Mouse (Mus musculus) kidney, embryonic 15.5 days (tissue): ENCODE measurements around the gene Sass6. TPM values are rescaled to one million over a fixed set of nuclear protein-coding genes. Genes with fewer than 3 reads are reported as not detected.
"Not testable (repeated sequence)": the region's sequence is repeated elsewhere in the genome, so short reads cannot be mapped to it uniquely, and the experiment has no call there.

ENCODE experiments used
- ATAC-seq: fragments of 200-750 bp; cut with Nextera tagmentation; replicated peaks from 2 replicates; pipeline ENCODE4 v1.8.0; 2017; ENCODE audit warnings: moderate TSS enrichment; ENCODE audit not compliant: low FRiP score
- H3K27ac ChIP-seq: fragments of 300-500 bp; sonication (generic); 2 replicates; pipeline ENCODE4 v1.5.1; 2015; ENCODE audit warnings: mild to moderate bottlenecking, inconsistent platforms
- H3K27me3 ChIP-seq: fragments of 300-500 bp; sonication (generic); 2 replicates; pipeline ENCODE4 v1.6.1; 2015; ENCODE audit warnings: inconsistent platforms
- H3K36me3 ChIP-seq: fragments of 300-500 bp; sonication (generic); 2 replicates; pipeline ENCODE4 v1.6.1; 2015; ENCODE audit warnings: inconsistent platforms
- H3K4me1 ChIP-seq: fragments of 300-500 bp; sonication (generic); 2 replicates; pipeline ENCODE4 v1.6.1; 2015; ENCODE audit warnings: inconsistent platforms
- H3K4me2 ChIP-seq: fragments of 300-500 bp; sonication (generic); 2 replicates; pipeline ENCODE4 v1.6.1; 2015; ENCODE audit warnings: moderate library complexity, mild to moderate bottlenecking, inconsistent platforms
- H3K4me3 ChIP-seq: fragments of 300-500 bp; sonication (generic); replicated peaks from 2 replicates; pipeline ENCODE4 v1.5.1; 2015; ENCODE audit warnings: mild to moderate bottlenecking, inconsistent platforms
- H3K9ac ChIP-seq: fragments of 300-500 bp; sonication (generic); 2 replicates; pipeline ENCODE4 v1.6.1; 2015; ENCODE audit warnings: mild to moderate bottlenecking, inconsistent platforms
- H3K9me3 ChIP-seq: fragments of 300-500 bp; sonication (generic); replicated peaks from 2 replicates; pipeline ENCODE4 v1.6.1; 2016; ENCODE audit warnings: inconsistent platforms
- WGBS: fragments of 180-500 bp; shearing (Covaris S2); methylation state at CpG from one replicate; pipeline ENCODE4 v1.1.7; 2015; ENCODE audit warnings: mixed read lengths; 5-methylcytosine and 5-hydroxymethylcytosine counted together
- polyA plus RNA-seq: library from polyadenylated mRNA; unstranded; fragments of >200 nt; fragmentation: Nextera tagmentation; extraction: Ambion mirVana; gene quantifications from 2 replicates; pipeline ENCODE4 v1.2.1, GENCODE M21; 2015

Gene Sass6
- polyA plus RNA-seq, 1 experiment from 2014 or later, result 27.6 TPM

- no peak for ATAC-seq
- Histone ChIP-seq H3K4me2 (no peak overlapping the region), H3K4me3 (no peak overlapping the region), H3K9ac (no peak overlapping the region), H3K27me3 (no peaks in the 10 kb centered on the region), H3K4me1 (peaks cover 40% of the 10 kb centered on the region), H3K9me3 (no peaks in the 10 kb centered on the region), H3K27ac (no peak overlapping the region), H3K36me3 (no peaks in the 10 kb centered on the region)
- 83% methylated on average over 7 of the region's 7 CpGs for WGBS
Measured at GRCm38 (mm10) chr3:116656184-116656965, 61.6 kb downstream of the Sass6 start.

- Histone ChIP-seq H3K4me2 (0 out of 2 replicates have a peak overlapping the region, but pooled peaks have one; percentile 19), H3K27me3 (no peaks in the 10 kb centered on the region), H3K9me3 (no peaks in the 10 kb centered on the region), H3K9ac (no peak overlapping the region), H3K4me1 (peaks cover 48% of the 10 kb centered on the region), H3K27ac (no peak overlapping the region), H3K36me3 (no peaks in the 10 kb centered on the region), H3K4me3 (no peak overlapping the region)
- 61% methylated on average over 15 of the region's 15 CpGs for WGBS
- ATAC-seq, result no peak
Measured at GRCm38 (mm10) chr3:116658928-116659565, 64.3 kb downstream of the Sass6 start.

- no peaks in the 10 kb centered on the region for H3K27me3 ChIP-seq
- no peak overlapping the region for H3K27ac ChIP-seq
- WGBS, result 80% methylated on average over 13 of the region's 13 CpGs
- H3K4me1 ChIP-seq, result peaks cover 48% of the 10 kb centered on the region
- no peaks in the 10 kb centered on the region for H3K9me3 ChIP-seq
- ATAC-seq, result no peak
- H3K4me3 ChIP-seq, result no peak overlapping the region
- H3K36me3 ChIP-seq, result no peaks in the 10 kb centered on the region
- 0 out of 2 replicates have a peak overlapping the region, but pooled peaks have one; percentile 65 for H3K4me2 ChIP-seq
- H3K9ac ChIP-seq, result no peak overlapping the region
Measured at GRCm38 (mm10) chr3:116659856-116660430, 65.2 kb downstream of the Sass6 start.

- Histone ChIP-seq H3K4me1 (peaks cover 48% of the 10 kb centered on the region), H3K4me2 (peak overlapping the region; percentile 65), H3K27me3 (no peaks in the 10 kb centered on the region), H3K9me3 (no peaks in the 10 kb centered on the region), H3K27ac (peak overlapping the region; percentile 96), H3K9ac (peak overlapping the region; percentile 98), H3K36me3 (no peaks in the 10 kb centered on the region), H3K4me3 (peak overlapping the region; percentile 97)
- 4% methylated on average over 16 of the region's 16 CpGs for WGBS
- ATAC-seq, result no peak
Measured at GRCm38 (mm10) chr3:116661288-116661869, 66.6 kb downstream of the Sass6 start.

- peak overlapping the region; percentile 97 for H3K4me3 ChIP-seq
- peak; percentile 89 for ATAC-seq
- WGBS, result under 1% methylated on average over 62 of the region's 68 CpGs
- peak overlapping the region; percentile 96 for H3K27ac ChIP-seq
- no peaks in the 10 kb centered on the region for H3K36me3 ChIP-seq
- peaks cover 48% of the 10 kb centered on the region for H3K4me1 ChIP-seq
- H3K4me2 ChIP-seq, result peak overlapping the region; percentile 65
- H3K9me3 ChIP-seq, result no peaks in the 10 kb centered on the region
- no peaks in the 10 kb centered on the region for H3K27me3 ChIP-seq
- peak overlapping the region; percentile 98 for H3K9ac ChIP-seq
Measured at GRCm38 (mm10) chr3:116661870-116662414, 67.2 kb downstream of the Sass6 start.

GRCm38 (mm10) chr3:116662463-116662863 is 67.7 kb downstream of the Sass6 start, which contains the start of gene Mfsd14a:
TSS of gene Mfsd14a (minus strand) at chr3:116662677.
- Histone ChIP-seq H3K9me3 (no peaks in the 10 kb centered on the region), H3K36me3 (peaks cover 2% of the 10 kb centered on the region), H3K4me1 (peaks cover 45% of the 10 kb centered on the region), H3K27ac (peak within 1 kb of the TSS; percentile 96), H3K4me3 (peak within 1 kb of the TSS; percentile 97), H3K27me3 (no peaks in the 10 kb centered on the region), H3K4me2 (peak within 1 kb of the TSS; percentile 65), H3K9ac (peak within 1 kb of the TSS; percentile 98)
- under 1% methylated on average over 39 of the region's 39 CpGs for WGBS
- ATAC-seq, result peak; percentile 99

GRCm38 (mm10) chr3:116664281-116664680 is 69.5 kb downstream of the Sass6 start:
- not testable (repeated sequence) for H3K36me3 ChIP-seq, ATAC-seq, H3K9me3 ChIP-seq, H3K4me3 ChIP-seq, H3K27me3 ChIP-seq, H3K4me2 ChIP-seq, H3K9ac ChIP-seq, H3K27ac ChIP-seq
- H3K4me1 ChIP-seq, result peaks cover 30% of the 10 kb centered on the region
- 95% methylated on average over 9 of the region's 9 CpGs for WGBS

Other genes starting within 250 kb of the Sass6 start
- 13.6 and 14.7 TPM in 2 replicates for gene Cdc14a, start 170.9 kb upstream of the Sass6 start, polyA plus RNA-seq
- 76.1 and 80.7 TPM in 2 replicates for gene Rtca, start 86.8 kb upstream of the Sass6 start, polyA plus RNA-seq
- gene Dbt, start 81.9 kb upstream of the Sass6 start, polyA plus RNA-seq, result 21.4 and 23.9 TPM in 2 replicates
- gene Lrrc39, start 32.0 kb upstream of the Sass6 start, polyA plus RNA-seq, result 0.91 and 1.0 TPM in 2 replicates
- gene Trmt13, start 19.6 kb downstream of the Sass6 start, polyA plus RNA-seq, result 29.0 and 30.4 TPM in 2 replicates
- 88.9 and 96.9 TPM in 2 replicates for gene Mfsd14a, start 67.7 kb downstream of the Sass6 start, polyA plus RNA-seq
- not detected in 2 replicates for gene Gm43191, start 86.3 kb downstream of the Sass6 start, polyA plus RNA-seq
- 15.9 and 16.4 TPM in 2 replicates for gene Slc35a3, start 117.8 kb downstream of the Sass6 start, polyA plus RNA-seq
- 20.6 and 21.3 TPM in 2 replicates for gene Agl, start 213.2 kb downstream of the Sass6 start, polyA plus RNA-seq